In the genomic region with DNA sequence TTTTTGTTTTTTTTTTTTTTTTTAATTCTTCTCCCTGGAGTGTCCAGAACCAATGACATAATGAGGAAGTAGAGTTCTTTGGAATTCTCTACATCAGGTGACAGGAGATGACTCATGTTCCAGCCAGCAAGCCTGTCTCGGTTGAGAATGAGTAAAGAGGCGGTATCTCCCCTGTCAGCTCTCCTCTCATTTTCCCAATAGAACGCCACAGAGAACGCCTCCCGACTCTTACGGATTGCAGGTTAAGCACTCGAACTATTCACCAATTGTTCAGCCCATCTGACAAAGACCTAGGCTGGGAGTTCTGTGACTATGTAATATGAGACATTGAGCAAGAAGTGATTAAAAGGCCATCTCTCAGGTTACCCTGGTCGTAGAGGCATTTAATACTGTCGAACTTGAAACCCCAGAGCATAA, we compare ENCODE assay signal across 9 mouse cellular contexts. TPM values are rescaled to one million over a fixed set of nuclear protein-coding genes. Genes with fewer than 3 reads are reported as not detected.
DNase-seq lines count a peak whose midpoint lies in the region; ATAC-seq and TF ChIP-seq lines count a peak whose summit lies in the region.
"Had no signal": no experiment of that assay in that cellular context is flagged by ENCODE, and none has a peak within 500 bp of the region (broad histone marks: within the 10 kb centered on the region; RNA-seq: fewer than 3 reads in every experiment).

No protein-coding gene starts in this region.

- no peaks in the 10 kb centered on the region for H3K4me1 ChIP-seq in forebrain, embryonic 12.5 days
- no peaks in the 10 kb centered on the region for H3K4me1 ChIP-seq in midbrain, embryonic 15.5 days

- no peaks in the 10 kb centered on the region for H3K9me3 ChIP-seq in forebrain, embryonic 12.5 days
- no peaks in the 10 kb centered on the region for H3K9me3 ChIP-seq in midbrain, embryonic 15.5 days

- no peak overlapping the region for H3K4me2 ChIP-seq in forebrain, embryonic 12.5 days
- no peak overlapping the region for H3K4me2 ChIP-seq in midbrain, embryonic 15.5 days

- H3K79me2 ChIP-seq in C2C12 (ENCODE audit: control insufficient read depth, insufficient read depth): no peaks in the 10 kb centered on the region

- no peak for ATAC-seq in forebrain, embryonic 12.5 days (ENCODE audit: low FRiP score)
- ATAC-seq in midbrain, embryonic 15.5 days (replicated peaks): no peak

- no peak overlapping the region for H3K9ac ChIP-seq in forebrain, embryonic 12.5 days
- H3K9ac ChIP-seq in midbrain, embryonic 15.5 days: no peak overlapping the region

- TF ChIP-seq CTCF in C2C12 (IDR thresholded peaks at IDR 0.05; ENCODE audit: control insufficient read depth, insufficient read depth, insufficient read length): no peak

- H3K4me3 ChIP-seq in C2C12 (ENCODE audit: insufficient read depth, poor library complexity, severe bottlenecking): no peak overlapping the region
- H3K4me3 ChIP-seq in forebrain, embryonic 12.5 days (replicated peaks): no peak overlapping the region
- H3K4me3 ChIP-seq in midbrain, embryonic 15.5 days: no peak overlapping the region

- no peaks in the 10 kb centered on the region for H3K27me3 ChIP-seq in C2C12 (ENCODE audit: control insufficient read depth, insufficient read depth, insufficient read length)
- no peaks in the 10 kb centered on the region for H3K27me3 ChIP-seq in forebrain, embryonic 12.5 days
- H3K27me3 ChIP-seq in midbrain, embryonic 15.5 days (replicated peaks): no peaks in the 10 kb centered on the region

- DNase-seq in 3T3-L1 (ENCODE audit: low read depth, low spot score): peak; percentile 87
- DNase-seq in forelimb bud, embryonic 11.5 days (ENCODE audit: low read depth, low spot score): peak; percentile 14
- peak; percentile 14 to 38 for DNase-seq in kidney, postnatal 36 days
- DNase-seq in ovary, adult 18-20 months (ENCODE audit: low spot score): no peak
- no peak for DNase-seq in layer of hippocampus, adult 9-10 months (ENCODE audit: low spot score)
- DNase-seq: midbrain, embryonic 14.5 days had no signal

- no peak overlapping the region for H3ac ChIP-seq in C2C12 (ENCODE audit: control insufficient read depth, insufficient read length, low read depth)

- H3K27ac ChIP-seq in forebrain, embryonic 12.5 days: no peak overlapping the region
- H3K27ac ChIP-seq in midbrain, embryonic 15.5 days: no peak overlapping the region

- WGBS in forebrain, embryonic 12.5 days: 50% methylated on average over 9 of the region's 9 CpGs
- 48% methylated on average over 9 of the region's 9 CpGs for WGBS in midbrain, embryonic 15.5 days

- no peaks in the 10 kb centered on the region for H3K36me3 ChIP-seq in C2C12 (ENCODE audit: control insufficient read depth, insufficient read depth)
- H3K36me3 ChIP-seq in forebrain, embryonic 12.5 days (replicated peaks): no peaks in the 10 kb centered on the region
- no peaks in the 10 kb centered on the region for H3K36me3 ChIP-seq in midbrain, embryonic 15.5 days (replicated peaks)

- H3K79me3 ChIP-seq in C2C12 (ENCODE audit: low read depth): no peaks in the 10 kb centered on the region

TF ChIP-seq in C2C12, 6 proteins besides CTCF, POLR2A, EP300 and RAD21:
- TF ChIP-seq USF1 (IDR thresholded peaks at IDR 0.05; ENCODE audit: low read depth) (peak; percentile 85), MYOG (IDR thresholded peaks at IDR 0.05; ENCODE audit: control insufficient read depth, extremely low read depth, insufficient read length) (no peak), FOSL1 (IDR thresholded peaks at IDR 0.05; ENCODE audit: insufficient read depth, low read length, poor library complexity, severe bottlenecking) (peak; percentile 56), MAX (IDR thresholded peaks at IDR 0.05) (no peak), MYOD1 (IDR thresholded peaks at IDR 0.05; ENCODE audit: control insufficient read depth, insufficient read length, low read depth) (peak; percentile 32), CEBPB (IDR thresholded peaks at IDR 0.05; ENCODE audit: low read depth) (peak; percentile 61)

RNA-seq across cellular contexts. Expression of a gene that starts 50.3 kb away (rescaled TPM):
- 34.5 TPM for polyA plus RNA-seq in C2C12 (2012; fragmentation: generic; extraction: Trizol)
- polyA plus RNA-seq in forebrain, embryonic 12.5 days (2016; fragmentation: Nextera tagmentation; extraction: Ambion mirVana): 18.7 and 19.9 TPM in 2 replicates
- polyA plus RNA-seq in midbrain, embryonic 15.5 days (2015; fragmentation: Nextera tagmentation; extraction: Ambion mirVana): 17.3 and 20.0 TPM in 2 replicates

Comparison
In these comparisons a context has a peak if more than half of its experiments do, and no peak if none do; other contexts are left out.
1. DNase-seq: peak in 3T3-L1 (single experiment), forelimb bud, embryonic 11.5 days (single experiment) and kidney, postnatal 36 days (2 of 2); none in ovary, adult 18-20 months (single experiment) and layer of hippocampus, adult 9-10 months (single experiment).